Mouse (Mus musculus) heart, postnatal 0 days (tissue): ENCODE data around the gene Eif2b5. TPM values are rescaled to one million over a fixed set of nuclear protein-coding genes. Genes with fewer than 3 reads are reported as not detected.

ENCODE experiments used
- ATAC-seq: fragments of 200-750 bp; cut with Nextera tagmentation; 2 replicates; pipeline ENCODE4 v1.8.0; 2017; ENCODE audit warnings: low read depth, moderate number of reproducible peaks, moderate library complexity; ENCODE audit not compliant: insufficient read depth
- DNase-seq: peaks from one replicate; pipeline ENCODE4 v3.0.0-alpha.2; 2016; ENCODE audit warnings: low spot score
- H3K27ac ChIP-seq: fragments of 300-500 bp; sonication (generic); 2 replicates; pipeline ENCODE4 v1.5.1; 2014; ENCODE audit warnings: low read depth, mild to moderate bottlenecking
- H3K27me3 ChIP-seq: fragments of 300-500 bp; sonication (generic); 2 replicates; pipeline ENCODE4 v1.6.1; 2014; ENCODE audit warnings: low read length, mixed read lengths; ENCODE audit not compliant: control insufficient read depth, insufficient read depth
- H3K36me3 ChIP-seq: fragments of 300-500 bp; sonication (generic); replicated peaks from 2 replicates; pipeline ENCODE4 v1.6.1; 2014; ENCODE audit warnings: low read length, mixed read lengths; ENCODE audit not compliant: control insufficient read depth, insufficient read depth
- H3K4me1 ChIP-seq: fragments of 300-500 bp; sonication (generic); 2 replicates; pipeline ENCODE4 v1.6.1; 2014; ENCODE audit warnings: antibody characterized with exemption; ENCODE audit not compliant: control insufficient read depth, insufficient read depth
- H3K4me2 ChIP-seq: fragments of 300-500 bp; sonication (generic); 2 replicates; pipeline ENCODE4 v1.6.1; 2014; ENCODE audit warnings: low read depth, mild to moderate bottlenecking, low read length, moderate library complexity
- H3K4me3 ChIP-seq: fragments of 300-500 bp; sonication (generic); 2 replicates; pipeline ENCODE4 v1.5.1; 2014; ENCODE audit warnings: low read depth, low read length
- H3K9ac ChIP-seq: fragments of 300-500 bp; sonication (generic); replicated peaks from 2 replicates; pipeline ENCODE4 v1.6.1; 2014; ENCODE audit warnings: low read depth, low read length, mixed read lengths
- H3K9me3 ChIP-seq: fragments of 300-500 bp; sonication (generic); replicated peaks from 2 replicates; pipeline ENCODE4 v1.6.1; 2016; ENCODE audit warnings: low read length; ENCODE audit not compliant: control insufficient read depth
- CTCF ChIP-seq: IDR thresholded peaks from 2 replicates; pipeline ENCODE4 v1.5.1; 2016; ENCODE audit warnings: antibody characterized with exemption, control low read depth, low read depth
- EP300 ChIP-seq: IDR thresholded peaks from 2 replicates; pipeline ENCODE4 v1.6.1; 2016; ENCODE audit warnings: antibody characterized with exemption, low read depth
- WGBS: fragments of 180-500 bp; shearing (Covaris S2); extraction: QIAGEN DNeasy Blood & Tissue Kit; methylation state at CpG from one replicate; pipeline ENCODE4 v1.1.7; 2014; 5-methylcytosine and 5-hydroxymethylcytosine counted together
- polyA plus RNA-seq: library from polyadenylated mRNA; unstranded; fragments of >200 nt; fragmentation: Nextera tagmentation; extraction: Ambion mirVana; gene quantifications from 2 replicates; pipeline ENCODE4 v1.2.1, GENCODE M21; 2015
- total RNA-seq: library from RNA; depleted of rRNA; stranded (reverse); fragments of >200 nt; gene quantifications from 2 replicates; pipeline ENCODE4 v1.2.3, GENCODE M21; 2014; ENCODE audit warnings: low replicate concordance

The Eif2b5 gene
- total and polyA plus RNA-seq, 2 experiments from 2014 or later: 60.0 to 67.6 TPM

GRCm38 (mm10) chr16:20534617-20535295 lies 36.1 kb downstream of the Eif2b5 start:
- peaks cover 21% of the 10 kb centered on the region for H3K4me1 ChIP-seq
- peaks cover 53% of the 10 kb centered on the region for H3K36me3 ChIP-seq
- H3K4me3 ChIP-seq: no peak overlapping the region
- no peaks in the 10 kb centered on the region for H3K9me3 ChIP-seq
- DNase-seq (no peak), ATAC-seq (no peak)
- H3K9ac ChIP-seq: no peak overlapping the region
- H3K4me2 ChIP-seq: 0 out of 2 replicates have a peak overlapping the region, but pooled peaks have one; percentile 25
- no peaks in the 10 kb centered on the region for H3K27me3 ChIP-seq
- no peak overlapping the region for H3K27ac ChIP-seq
- no peak for TF ChIP-seq CTCF
- no peak for TF ChIP-seq EP300
- WGBS: 41% methylated on average over 10 of the region's 10 CpGs

- H3K27ac ChIP-seq: peak within 1 kb of the TSS; percentile 93
- H3K4me1 ChIP-seq: peaks cover 21% of the 10 kb centered on the region
- peak within 1 kb of the TSS; percentile 80 for H3K4me2 ChIP-seq
- ATAC-seq (peak; percentile 96), DNase-seq (peak; percentile 99)
- H3K4me3 ChIP-seq: peak within 1 kb of the TSS; percentile 96
- H3K9me3 ChIP-seq: no peaks in the 10 kb centered on the region
- peaks cover 53% of the 10 kb centered on the region for H3K36me3 ChIP-seq
- H3K9ac ChIP-seq: peak within 1 kb of the TSS; percentile 92
- TF ChIP-seq EP300 (no peak), CTCF (no peak)
- under 1% methylated on average over 51 of the region's 52 CpGs for WGBS
- H3K27me3 ChIP-seq: no peaks in the 10 kb centered on the region
Measured at GRCm38 (mm10) chr16:20535296-20536080, 36.9 kb downstream of the Eif2b5 start, which contains the start of gene Ap2m1. TSS of gene Ap2m1 (plus strand) at chr16:20535478.

- peak overlapping the region; percentile 96 for H3K4me3 ChIP-seq
- H3K36me3 ChIP-seq: peaks cover 53% of the 10 kb centered on the region
- DNase-seq: no peak
- no peaks in the 10 kb centered on the region for H3K9me3 ChIP-seq
- H3K4me2 ChIP-seq: peak overlapping the region; percentile 80
- no peaks in the 10 kb centered on the region for H3K27me3 ChIP-seq
- WGBS: 24% methylated on average over 9 of the region's 9 CpGs
- TF ChIP-seq EP300 (no peak), CTCF (no peak)
- H3K9ac ChIP-seq: peak overlapping the region; percentile 92
- H3K27ac ChIP-seq: peak overlapping the region; percentile 93
- peaks cover 21% of the 10 kb centered on the region for H3K4me1 ChIP-seq
- no peak for ATAC-seq
Measured at GRCm38 (mm10) chr16:20536081-20536665, 37.6 kb downstream of the Eif2b5 start.

GRCm38 (mm10) chr16:20537071-20537471 lies 38.5 kb downstream of the Eif2b5 start:
- Histone ChIP-seq H3K9me3 (no peaks in the 10 kb centered on the region), H3K27me3 (no peaks in the 10 kb centered on the region), H3K27ac (0 out of 2 replicates have a peak overlapping the region, but pooled peaks have one; percentile 16), H3K4me1 (peaks cover 21% of the 10 kb centered on the region), H3K36me3 (peaks cover 53% of the 10 kb centered on the region), H3K4me3 (peak overlapping the region; percentile 96), H3K9ac (peak overlapping the region; percentile 15), H3K4me2 (peak overlapping the region; percentile 80)
- ATAC-seq (no peak), DNase-seq (peak; percentile 25)
- TF ChIP-seq CTCF: 0 out of 2 replicates have a peak, but pooled peaks have one; percentile 4
- no peak for TF ChIP-seq EP300
- WGBS: 16% methylated on average over 5 of the region's 5 CpGs

- 0 out of 2 replicates have a peak overlapping the region, but pooled peaks have one; percentile 16 for H3K27ac ChIP-seq
- H3K4me2 ChIP-seq: peak overlapping the region; percentile 80
- no peaks in the 10 kb centered on the region for H3K9me3 ChIP-seq
- peaks cover 21% of the 10 kb centered on the region for H3K4me1 ChIP-seq
- H3K36me3 ChIP-seq: peaks cover 57% of the 10 kb centered on the region
- WGBS: 32% methylated on average over 6 of the region's 6 CpGs
- no peaks in the 10 kb centered on the region for H3K27me3 ChIP-seq
- no peak for DNase-seq
- no peak overlapping the region for H3K9ac ChIP-seq
- ATAC-seq: no peak
- H3K4me3 ChIP-seq: peak overlapping the region; percentile 96; the same call in 1 of the 2 replicates
- TF ChIP-seq EP300 (no peak), CTCF (no peak)
Measured at GRCm38 (mm10) chr16:20537601-20538320, 39.1 kb downstream of the Eif2b5 start.
